Mouse (Mus musculus) small intestine, adult 2 months (tissue): Measurements from ENCODE around the gene Gm42372.

ENCODE experiments used
- CTCF ChIP-seq: fragments of 200-500 bp; IDR thresholded peaks from 2 replicates; pipeline ENCODE4 v1.5.1; 2012; ENCODE audit warnings: low read depth, mild to moderate bottlenecking, control low read depth, inconsistent platforms, low read length, moderate library complexity, mixed read lengths; ENCODE audit not compliant: insufficient replicate concordance, insufficient read length; ENCODE audit errors: extremely low read depth
- POLR2A ChIP-seq: fragments of 200-500 bp; IDR thresholded peaks from 2 replicates; pipeline ENCODE4 v1.6.1; 2012; ENCODE audit warnings: low read depth, mild to moderate bottlenecking, control low read depth, inconsistent platforms, low read length, moderate library complexity

DNA sequence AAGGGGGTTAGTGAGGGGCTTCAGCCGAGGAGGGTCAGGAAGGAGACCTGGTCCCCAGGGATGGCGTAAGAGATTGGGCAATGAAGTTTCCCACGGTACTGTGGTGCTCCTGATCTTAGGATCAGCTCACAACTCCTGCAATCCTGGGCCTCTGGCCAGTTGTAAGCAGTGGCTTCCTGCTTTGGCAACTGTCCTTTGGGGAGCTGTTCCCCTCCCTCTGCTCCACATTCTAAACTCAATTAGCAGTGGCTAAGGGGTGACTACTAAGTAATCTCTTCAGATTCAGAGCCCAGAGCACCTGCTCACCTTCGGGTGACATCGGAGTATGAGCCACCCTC is 27.1 kb downstream of the Gm42372 start:
- no peak for TF ChIP-seq POLR2A
- TF ChIP-seq CTCF, result no peak
